Mouse (Mus musculus) myocyte (in vitro differentiated cells): Measurements from ENCODE around the gene Fam187a.

Source experiments
- CEBPB ChIP-seq: IDR thresholded peaks from 2 replicates; pipeline ENCODE4 v1.6.1; 2011; ENCODE audit warnings: mild to moderate bottlenecking, moderate library complexity; ENCODE audit not compliant: poor library complexity, insufficient read depth, severe bottlenecking
- E2F4 ChIP-seq: IDR thresholded peaks from one replicate; pipeline ENCODE4 v1.6.1; 2011; ENCODE audit warnings: mild to moderate bottlenecking, control low read depth, moderate library complexity; ENCODE audit not compliant: insufficient read depth
- MYOD1 ChIP-seq, 3 experiments: IDR thresholded peaks; one replicate each; pipeline ENCODE4 v1.6.1; 2011; ENCODE audit warnings: control low read depth in 2 of 3, low read depth in 2 of 3, mild to moderate bottlenecking in 2 of 3, moderate library complexity in 1 of 3; ENCODE audit not compliant: insufficient read length in 2 of 3, control insufficient read depth in 1 of 3
- MYOG ChIP-seq, 3 experiments: IDR thresholded peaks; one replicate each; pipeline ENCODE4 v1.6.1; 2011; ENCODE audit warnings: control low read depth in 2 of 3, low read depth in 2 of 3, mild to moderate bottlenecking in 2 of 3; ENCODE audit not compliant: insufficient read length in 2 of 3, control insufficient read depth in 1 of 3, insufficient read depth in 1 of 3
- POLR2A ChIP-seq: IDR thresholded peaks from one replicate; pipeline ENCODE4 v1.6.1; 2011; ENCODE audit warnings: low read depth, mild to moderate bottlenecking, control low read depth, moderate library complexity; ENCODE audit not compliant: insufficient read length
- USF1 ChIP-seq: IDR thresholded peaks from one replicate; pipeline ENCODE4 v1.6.1; 2011; ENCODE audit warnings: low read depth, mild to moderate bottlenecking, control low read depth, moderate library complexity

DNA sequence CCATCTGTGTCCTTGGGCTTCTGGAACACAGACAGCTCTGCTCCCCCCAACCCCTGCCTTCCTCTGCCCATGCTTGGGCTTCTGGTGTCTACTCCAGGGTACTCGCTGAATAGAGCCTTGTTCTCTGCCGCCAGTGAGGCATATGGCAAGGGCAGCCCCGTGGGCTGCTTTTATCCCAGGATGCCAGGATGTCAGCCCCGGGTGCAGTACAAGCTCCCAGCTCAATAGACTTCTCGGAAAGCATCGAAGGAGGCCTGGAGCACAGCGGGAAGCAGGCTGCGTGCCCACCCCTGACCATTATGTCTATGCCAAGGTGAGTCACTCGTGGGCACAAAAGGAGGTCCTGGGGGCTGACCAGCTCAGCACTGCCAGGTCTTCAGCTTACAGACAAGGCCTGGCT is 13.4 kb downstream of the Fam187a start:
- TF ChIP-seq USF1, result no peak
- TF ChIP-seq POLR2A, result no peak
- TF ChIP-seq E2F4, result no peak
- no peak for TF ChIP-seq MYOD1 (IDR thresholded peaks at IDR 0.05; ENCODE audit: control insufficient read depth in 1 of 3, insufficient read length in 2 of 3, low read depth in 2 of 3)
- no peak for TF ChIP-seq CEBPB
- TF ChIP-seq MYOG (IDR thresholded peaks at IDR 0.05; ENCODE audit: control insufficient read depth in 1 of 3, insufficient read depth in 1 of 3, insufficient read length in 2 of 3, low read depth in 2 of 3), result no peak
